Mouse (Mus musculus) retina, postnatal 1 day (tissue): ENCODE data around the gene Pcgf5.

Experiments
- DNase-seq: peaks from one replicate; pipeline ENCODE4 v3.0.0-alpha.2; 2012

The Pcgf5 gene

GRCm38 (mm10) chr19:36496532-36496931 is 148.4 kb downstream of the Pcgf5 start:
- no peak for DNase-seq

DNA sequence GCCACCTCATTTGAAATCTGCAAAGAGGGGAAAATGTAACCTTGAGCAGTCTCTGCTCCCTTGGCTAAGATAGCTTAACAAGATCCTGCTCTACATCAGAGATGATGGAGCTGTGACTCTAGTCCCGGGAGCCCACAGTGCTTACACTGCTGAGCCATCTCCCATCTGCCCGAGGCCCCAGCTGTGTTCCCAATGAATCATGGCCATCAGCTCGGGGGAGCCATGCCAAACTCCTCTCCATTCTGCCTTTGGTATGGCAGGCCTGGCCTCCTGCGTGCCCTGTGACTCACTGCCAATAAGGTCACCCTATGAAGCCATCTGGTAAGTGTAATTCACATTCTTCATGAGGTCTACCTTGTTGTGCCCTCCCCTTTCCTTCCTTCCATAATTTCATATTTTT is 149.0 kb downstream of the Pcgf5 start:
- no peak for DNase-seq

DNA sequence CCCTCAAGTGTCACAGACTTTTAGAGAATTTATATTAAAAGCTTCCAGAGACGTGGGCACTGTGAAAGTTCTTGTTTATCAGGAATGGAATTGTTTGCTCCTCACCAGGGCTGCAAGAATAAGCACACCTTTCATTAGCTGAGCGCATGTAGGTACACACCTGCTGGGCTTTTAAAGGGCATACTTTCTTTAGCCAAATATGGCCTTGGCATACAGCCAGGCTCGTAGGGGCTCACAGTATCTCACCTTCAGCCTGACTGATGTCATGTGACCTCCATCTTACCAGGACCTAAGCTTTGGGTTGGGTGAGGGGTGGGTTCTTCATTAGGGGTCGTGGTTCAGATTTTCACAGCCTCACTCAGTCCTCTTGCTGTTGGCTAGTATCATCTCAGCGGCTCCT is 149.6 kb downstream of the Pcgf5 start:
- no peak for DNase-seq

DNA sequence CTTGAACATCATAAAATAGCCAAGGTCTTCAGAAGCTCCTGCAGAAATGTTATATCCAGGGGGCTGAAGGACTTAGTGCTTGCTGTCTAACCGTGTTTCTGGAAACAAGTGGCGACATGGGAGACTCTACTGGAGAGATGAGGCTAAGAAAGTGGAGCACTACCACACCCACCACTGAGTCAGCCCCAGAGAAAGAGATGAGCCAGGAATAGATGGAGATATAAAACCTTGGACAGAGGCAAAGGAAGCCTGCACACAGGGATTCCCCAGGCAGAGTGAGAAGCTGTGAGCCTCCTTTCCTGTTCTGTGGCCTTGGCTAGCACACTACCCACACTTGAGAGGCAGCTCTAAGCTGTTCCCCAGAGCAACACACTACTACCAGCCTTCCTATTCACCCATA is 156.6 kb downstream of the Pcgf5 start:
- no peak for DNase-seq
